Comparison of ENCODE assay signal across 9 mouse cellular contexts in genomic region chr4:47577490-47577889, GRCm38 (mm10).
DNase-seq lines count a peak whose midpoint lies in the region; ATAC-seq and TF ChIP-seq lines count a peak whose summit lies in the region.
"Had no signal": no experiment of that assay in that cellular context is flagged by ENCODE, and none has a peak within 500 bp of the region (broad histone marks: within the 10 kb centered on the region; RNA-seq: fewer than 3 reads in every experiment).

No protein-coding gene starts in this region.

- no peak overlapping the region for H3K4me2 ChIP-seq in intestine, embryonic 15.5 days (replicated peaks)
- H3K4me2 ChIP-seq: limb, embryonic 15.5 days had no signal

- no peaks in the 10 kb centered on the region for H3K36me3 ChIP-seq in kidney, adult 2 months (ENCODE audit: control insufficient read depth, insufficient read depth, low read length)
- H3K36me3 ChIP-seq in midbrain, embryonic 10.5 days: no peaks in the 10 kb centered on the region
- no peaks in the 10 kb centered on the region for H3K36me3 ChIP-seq in intestine, embryonic 15.5 days
- H3K36me3 ChIP-seq: limb, embryonic 15.5 days had no signal

- 94% methylated on average over 3 of the region's 3 CpGs for WGBS in kidney, adult 2 months
- 88% methylated on average over 3 of the region's 3 CpGs for WGBS in olfactory bulb, adult 2 months
- 89% methylated on average over 3 of the region's 3 CpGs for WGBS in midbrain, embryonic 10.5 days
- 87% methylated on average over 3 of the region's 3 CpGs for WGBS in intestine, embryonic 15.5 days

- H3K4me3 ChIP-seq in kidney, adult 2 months (ENCODE audit: insufficient read depth, low read depth, low read length): no peak overlapping the region
- H3K4me3 ChIP-seq in olfactory bulb, adult 2 months (ENCODE audit: insufficient read depth, low read depth, low read length): no peak overlapping the region
- no peak overlapping the region for H3K4me3 ChIP-seq in midbrain, embryonic 10.5 days
- no peak overlapping the region for H3K4me3 ChIP-seq in intestine, embryonic 15.5 days (replicated peaks)
- H3K4me3 ChIP-seq: limb, embryonic 15.5 days had no signal

- TF ChIP-seq CTCF in kidney, adult 2 months (conservative IDR thresholded peaks at IDR 0.05; ENCODE audit: insufficient read depth, insufficient read length, low read depth, low read length): peak; percentile 50
- 0 out of 2 replicates have a peak, but pooled peaks have one; percentile 21 for TF ChIP-seq CTCF in olfactory bulb, adult 2 months (IDR thresholded peaks at IDR 0.05; ENCODE audit: insufficient read depth, low read depth, low read length)

- no peak overlapping the region for H3K9ac ChIP-seq in intestine, embryonic 15.5 days
- H3K9ac ChIP-seq: limb, embryonic 15.5 days had no signal

- DNase-seq in kidney, adult 2 months: peak; percentile 13
- no peak for DNase-seq in kidney, adult 11 months
- DNase-seq in 3T3-L1 (ENCODE audit: low read depth, low spot score): peak; percentile 2
- DNase-seq in adrenal gland, adult 2 months: peak; percentile 56
- DNase-seq in frontal cortex, postnatal 36 days (ENCODE audit: low spot score in 2 of 2): peak; percentile 32 to 60
- DNase-seq in midbrain, embryonic 10.5 days (ENCODE audit: low spot score): no peak

- no peak overlapping the region for H3K27ac ChIP-seq in kidney, adult 2 months (ENCODE audit: insufficient read depth, low read depth, low read length)
- no peak overlapping the region for H3K27ac ChIP-seq in olfactory bulb, adult 2 months (ENCODE audit: insufficient read depth, low read depth, low read length)
- no peak overlapping the region for H3K27ac ChIP-seq in midbrain, embryonic 10.5 days (replicated peaks)
- no peak overlapping the region for H3K27ac ChIP-seq in intestine, embryonic 15.5 days
- H3K27ac ChIP-seq: limb, embryonic 15.5 days had no signal

- H3K9me3 ChIP-seq in midbrain, embryonic 10.5 days (replicated peaks): no peaks in the 10 kb centered on the region
- no peaks in the 10 kb centered on the region for H3K9me3 ChIP-seq in intestine, embryonic 15.5 days
- H3K9me3 ChIP-seq: limb, embryonic 15.5 days had no signal

- ATAC-seq in intestine, embryonic 15.5 days: no peak

- no peaks in the 10 kb centered on the region for H3K27me3 ChIP-seq in kidney, adult 2 months (replicated peaks; ENCODE audit: control insufficient read depth, insufficient read depth, low read length)
- no peaks in the 10 kb centered on the region for H3K27me3 ChIP-seq in midbrain, embryonic 10.5 days (ENCODE audit: low read depth, poor library complexity, severe bottlenecking)
- H3K27me3 ChIP-seq in intestine, embryonic 15.5 days (replicated peaks): no peaks in the 10 kb centered on the region
- H3K27me3 ChIP-seq: limb, embryonic 15.5 days had no signal

- H3K4me1 ChIP-seq in kidney, adult 2 months (ENCODE audit: control insufficient read depth, insufficient read depth, low read length): no peaks in the 10 kb centered on the region
- 0 out of 2 replicates have a peak, but pooled peaks cover 3% of the 10 kb centered on the region for H3K4me1 ChIP-seq in olfactory bulb, adult 2 months (ENCODE audit: control insufficient read depth, insufficient read depth, low read length)
- no peaks in the 10 kb centered on the region for H3K4me1 ChIP-seq in midbrain, embryonic 10.5 days
- no peaks in the 10 kb centered on the region for H3K4me1 ChIP-seq in intestine, embryonic 15.5 days (replicated peaks)
- H3K4me1 ChIP-seq: limb, embryonic 15.5 days had no signal

- no peak for TF ChIP-seq POLR2A in kidney, adult 2 months (IDR thresholded peaks at IDR 0.05; ENCODE audit: low read depth, low read length)
- TF ChIP-seq POLR2A in olfactory bulb, adult 2 months (IDR thresholded peaks at IDR 0.05; ENCODE audit: insufficient read depth, low read depth, low read length): no peak

Comparison
In these comparisons a context has a peak if more than half of its experiments do, and no peak if none do; other contexts are left out.
1. DNase-seq: peak in kidney, adult 2 months (single experiment), 3T3-L1 (single experiment), adrenal gland, adult 2 months (single experiment) and frontal cortex, postnatal 36 days (2 of 2); none in kidney, adult 11 months (single experiment) and midbrain, embryonic 10.5 days (single experiment).